Mouse (Mus musculus): ENCODE results near the gene Ikzf4. TPM values are rescaled to one million over a fixed set of nuclear protein-coding genes. Genes with fewer than 3 reads are reported as not detected.
"Not testable (repeated sequence)": the region's sequence is repeated elsewhere in the genome, so short reads cannot be mapped to it uniquely, and the experiment has no call there.

Ikzf4 gene
- polyA plus RNA-seq, 1 experiment from 2014 or later: 2.8 TPM

- WGBS: 84% methylated on average over 6 of the region's 7 CpGs
- DNase-seq (ENCODE audit: low spot score); H3K4me3 ChIP-seq; H3K36me3 ChIP-seq; H3K27me3 ChIP-seq (ENCODE audit: low read depth, poor library complexity, severe bottlenecking); H3K9me3 ChIP-seq (replicated peaks); H3K27ac ChIP-seq (replicated peaks); H3K4me1 ChIP-seq: not testable (repeated sequence)
Measured at GRCm38 (mm10) chr10:128615798-128616448, 29.9 kb downstream of the Ikzf4 start.

GRCm38 (mm10) chr10:128614934-128615333 is 30.9 kb downstream of the Ikzf4 start:
- H3K36me3 ChIP-seq: no peaks in the 10 kb centered on the region
- 64% methylated on average over 3 of the region's 3 CpGs for WGBS
- H3K27me3 ChIP-seq (ENCODE audit: low read depth, poor library complexity, severe bottlenecking): no peaks in the 10 kb centered on the region
- no peak overlapping the region for H3K4me3 ChIP-seq
- no peaks in the 10 kb centered on the region for H3K9me3 ChIP-seq (replicated peaks)
- 0 out of 2 replicates have a peak, but pooled peaks cover 4% of the 10 kb centered on the region for H3K4me1 ChIP-seq
- DNase-seq (ENCODE audit: low spot score): no peak
- no peak overlapping the region for H3K27ac ChIP-seq (replicated peaks)

GRCm38 (mm10) chr10:128613820-128614219 is 32.0 kb downstream of the Ikzf4 start:
- H3K36me3 ChIP-seq; H3K27me3 ChIP-seq (ENCODE audit: low read depth, poor library complexity, severe bottlenecking); H3K9me3 ChIP-seq (replicated peaks); H3K4me1 ChIP-seq; DNase-seq (ENCODE audit: low spot score); H3K27ac ChIP-seq (replicated peaks); H3K4me3 ChIP-seq: not testable (repeated sequence)
- WGBS: 76% methylated on average over 4 of the region's 4 CpGs

GRCm38 (mm10) chr10:128613154-128613440 is 32.7 kb downstream of the Ikzf4 start:
- WGBS: 42% methylated on average over 6 of the region's 6 CpGs
- Histone ChIP-seq H3K27me3 (ENCODE audit: low read depth, poor library complexity, severe bottlenecking) (no peaks in the 10 kb centered on the region), H3K9me3 (replicated peaks) (no peaks in the 10 kb centered on the region), H3K36me3 (no peaks in the 10 kb centered on the region), H3K27ac (replicated peaks) (no peak overlapping the region), H3K4me3 (no peak overlapping the region; the same call in 1 of the 2 replicates), H3K4me1 (0 out of 2 replicates have a peak, but pooled peaks cover 4% of the 10 kb centered on the region)
- DNase-seq (ENCODE audit: low spot score): no peak

GRCm38 (mm10) chr10:128612433-128613153 is 33.2 kb downstream of the Ikzf4 start:
- H3K9me3 ChIP-seq (replicated peaks): no peaks in the 10 kb centered on the region
- H3K27ac ChIP-seq (replicated peaks): no peak overlapping the region
- DNase-seq (ENCODE audit: low spot score): peak; percentile 72
- 16% methylated on average over 16 of the region's 16 CpGs for WGBS
- no peaks in the 10 kb centered on the region for H3K36me3 ChIP-seq
- no peaks in the 10 kb centered on the region for H3K27me3 ChIP-seq (ENCODE audit: low read depth, poor library complexity, severe bottlenecking)
- H3K4me3 ChIP-seq: peak overlapping the region; percentile 2; the same call in 1 of the 2 replicates
- H3K4me1 ChIP-seq: 0 out of 2 replicates have a peak, but pooled peaks cover 4% of the 10 kb centered on the region

- WGBS: 41% methylated on average over 2 of the region's 2 CpGs
- Histone ChIP-seq H3K9me3 (replicated peaks) (no peaks in the 10 kb centered on the region), H3K36me3 (no peaks in the 10 kb centered on the region), H3K4me3 (no peak overlapping the region), H3K4me1 (no peaks in the 10 kb centered on the region), H3K27me3 (ENCODE audit: low read depth, poor library complexity, severe bottlenecking) (no peaks in the 10 kb centered on the region), H3K27ac (replicated peaks) (no peak overlapping the region)
- DNase-seq (ENCODE audit: low spot score): no peak
Measured at GRCm38 (mm10) chr10:128606483-128606882, 39.3 kb downstream of the Ikzf4 start.

GRCm38 (mm10) chr10:128602470-128603128 is 43.2 kb downstream of the Ikzf4 start:
- Histone ChIP-seq H3K9me3 (replicated peaks) (no peaks in the 10 kb centered on the region), H3K36me3 (no peaks in the 10 kb centered on the region), H3K27ac (replicated peaks) (no peak overlapping the region), H3K27me3 (ENCODE audit: low read depth, poor library complexity, severe bottlenecking) (no peaks in the 10 kb centered on the region), H3K4me1 (no peaks in the 10 kb centered on the region), H3K4me3 (no peak overlapping the region)
- DNase-seq (ENCODE audit: low spot score): no peak
- 92% methylated on average over 4 of the region's 4 CpGs for WGBS

- WGBS: 79% methylated on average over 1 of the region's 1 CpGs
- H3K9me3 ChIP-seq (replicated peaks): no peaks in the 10 kb centered on the region
- no peak for DNase-seq (ENCODE audit: low spot score)
Measured at GRCm38 (mm10) chr10:128601499-128601898, 44.3 kb downstream of the Ikzf4 start.

GRCm38 (mm10) chr10:128598476-128598875 is 47.3 kb downstream of the Ikzf4 start:
- no peaks in the 10 kb centered on the region for H3K36me3 ChIP-seq
- DNase-seq (ENCODE audit: low spot score): no peak
- no peaks in the 10 kb centered on the region for H3K27me3 ChIP-seq (ENCODE audit: low read depth, poor library complexity, severe bottlenecking)
- H3K9me3 ChIP-seq (replicated peaks): no peaks in the 10 kb centered on the region
- no peak overlapping the region for H3K27ac ChIP-seq (replicated peaks)
- WGBS: 87% methylated on average over 2 of the region's 2 CpGs
- H3K4me3 ChIP-seq: no peak overlapping the region
- no peaks in the 10 kb centered on the region for H3K4me1 ChIP-seq

More at GRCm38 (mm10) chr10:128601499-128601898, 44.3 kb downstream of the Ikzf4 start:
- H3K4me3 ChIP-seq: no peak overlapping the region
- no peaks in the 10 kb centered on the region for H3K36me3 ChIP-seq
- H3K27ac ChIP-seq (replicated peaks): no peak overlapping the region
- H3K27me3 ChIP-seq (ENCODE audit: low read depth, poor library complexity, severe bottlenecking): no peaks in the 10 kb centered on the region
- H3K4me1 ChIP-seq: no peaks in the 10 kb centered on the region

- 80% methylated on average over 5 of the region's 5 CpGs for WGBS
- Histone ChIP-seq H3K4me1 (peaks cover 19% of the 10 kb centered on the region), H3K4me3 (no peak overlapping the region), H3K27me3 (ENCODE audit: low read depth, poor library complexity, severe bottlenecking) (peaks cover 21% of the 10 kb centered on the region), H3K9me3 (replicated peaks) (no peaks in the 10 kb centered on the region), H3K36me3 (no peaks in the 10 kb centered on the region), H3K27ac (replicated peaks) (no peak overlapping the region)
- DNase-seq (ENCODE audit: low spot score): no peak
Measured at GRCm38 (mm10) chr10:128592797-128593196, 53.0 kb downstream of the Ikzf4 start.

- no peak for DNase-seq (ENCODE audit: low spot score)
- no peaks in the 10 kb centered on the region for H3K9me3 ChIP-seq (replicated peaks)
- H3K27ac ChIP-seq (replicated peaks): no peak overlapping the region
- WGBS: 86% methylated on average over 6 of the region's 6 CpGs
- no peak overlapping the region for H3K4me3 ChIP-seq
- no peaks in the 10 kb centered on the region for H3K36me3 ChIP-seq
- peaks cover 34% of the 10 kb centered on the region for H3K27me3 ChIP-seq (ENCODE audit: low read depth, poor library complexity, severe bottlenecking)
- H3K4me1 ChIP-seq: peaks cover 26% of the 10 kb centered on the region
Measured at GRCm38 (mm10) chr10:128591436-128591835, 54.4 kb downstream of the Ikzf4 start.

- peaks cover 28% of the 10 kb centered on the region for H3K4me1 ChIP-seq
- H3K9me3 ChIP-seq (replicated peaks): no peaks in the 10 kb centered on the region
- under 1% methylated on average over 43 of the region's 43 CpGs for WGBS
- peak overlapping the region; percentile 77 for H3K27ac ChIP-seq (replicated peaks)
- H3K27me3 ChIP-seq (ENCODE audit: low read depth, poor library complexity, severe bottlenecking): peaks cover 46% of the 10 kb centered on the region
- H3K4me3 ChIP-seq: peak overlapping the region; percentile 78
- DNase-seq (ENCODE audit: low spot score): peak; percentile 79
- H3K36me3 ChIP-seq: no peaks in the 10 kb centered on the region
Measured at GRCm38 (mm10) chr10:128590193-128590690, 55.5 kb downstream of the Ikzf4 start.

Measured in midbrain, embryonic 10.5 days (tissue).